Mouse (Mus musculus) monocyte, adult 2 months (primary cell): ENCODE measurements around the gene Rgs8.

ENCODE experiments used
- DNase-seq, 2 experiments: peaks; one replicate each; pipeline ENCODE4 v3.0.0; 2022; ENCODE audit warnings: low spot score in 2 of 2, low read depth in 1 of 2

Rgs8 gene

GRCm38 (mm10) chr1:153740775-153741400 lies 88.1 kb downstream of the Rgs8 start:
- DNase-seq: no peak

- DNase-seq: no peak
These were observed 88.9 kb downstream of the Rgs8 start for GRCm38 (mm10) chr1:153741551-153742316.

GRCm38 (mm10) chr1:153742374-153743155 lies 89.7 kb downstream of the Rgs8 start:
- DNase-seq: peak in 1 of 2 experiments; percentile 42

- DNase-seq: no peak
These were observed 93.4 kb downstream of the Rgs8 start for GRCm38 (mm10) chr1:153746119-153746670.

GRCm38 (mm10) chr1:153746728-153747127 lies 93.9 kb downstream of the Rgs8 start:
- peak in 1 of 2 experiments; percentile 44 for DNase-seq

- no peak for DNase-seq
These were observed 95.2 kb downstream of the Rgs8 start for GRCm38 (mm10) chr1:153747861-153748530.

GRCm38 (mm10) chr1:153748549-153748948 lies 95.7 kb downstream of the Rgs8 start:
- DNase-seq: no peak

GRCm38 (mm10) chr1:153749211-153749801 lies 96.5 kb downstream of the Rgs8 start, which contains the start of gene Rnasel:
Gene Rnasel (plus strand): TSS chr1:153749426.
- DNase-seq: peak; percentile 55 to 67
